Mouse (Mus musculus) stomach, postnatal 0 days (tissue): Measurements from ENCODE around the gene Heatr4.

ENCODE experiments used
- CTCF ChIP-seq: IDR thresholded peaks from 2 replicates; pipeline ENCODE4 v1.5.1; 2016; ENCODE audit warnings: antibody characterized with exemption, low read depth, mild to moderate bottlenecking, moderate library complexity
- EP300 ChIP-seq: optimal IDR thresholded peaks from 2 replicates; pipeline ENCODE3; 2016; ENCODE audit warnings: antibody characterized with exemption

- TF ChIP-seq CTCF (no peak), EP300 (no peak)
These were observed 2.6 kb upstream of the Heatr4 start for GRCm38 (mm10) chr12:83987242-83987582.
